Mouse (Mus musculus) left cerebral cortex, adult 18-20 months (tissue): ENCODE results near the gene Has1. TPM values are rescaled to one million over a fixed set of nuclear protein-coding genes. Genes with fewer than 3 reads are reported as not detected.

ENCODE experiments used
- DNase-seq, 2 experiments: peaks; one replicate each; pipeline ENCODE4 v3.0.0; 2021 to 2022; ENCODE audit warnings: low spot score in 2 of 2, mixed read lengths in 1 of 2
- microRNA-seq, 2 experiments: library from miRNA; unstranded; fragments of <30 nt; microRNA quantifications; one replicate each; pipeline ENCODE4 v1.2.0; 2021
- total RNA-seq, 2 experiments: library from RNA; stranded (reverse); gene quantifications; 2 replicates each; pipeline ENCODE4 v1.2.3; 2021

Gene Has1
- total RNA-seq, 2 experiments from 2014 or later = 0.67 to 1.4 TPM

- DNase-seq = no peak
These were observed 31.2 kb downstream of the Has1 start for GRCm38 (mm10) chr17:17823612-17824336.

- no peak for DNase-seq
These were observed 59.5 kb downstream of the Has1 start for GRCm38 (mm10) chr17:17795527-17795926.

Small RNA genes within 50 kb of the gene (microRNA-seq; reads per million reads assigned to microRNA genes)
- 0 reads per million in 2 experiments for gene Gm25927
- gene Mir125a = 30,810 to 31,772 reads per million in 2 experiments
- gene Mir99b = 10,262 to 12,945 reads per million in 2 experiments
- 0 reads per million in 2 experiments for gene Mirlet7e

Other genes starting within 250 kb of the Has1 start
- 100 to 1,000 TPM in 1 of 2 experiments, 10 to 100 TPM in 1; 99.9 to 105 TPM for gene Lnpep, start 230.2 kb downstream of the Has1 start, total RNA-seq
- gene Vmn2r90, start 151.5 kb downstream of the Has1 start, total RNA-seq = not detected
- gene Spaca6, start 28.0 kb downstream of the Has1 start, total RNA-seq = 10 to 100 TPM; 81.6 to 81.8 TPM
- gene Fpr1, start 28.7 kb upstream of the Has1 start, total RNA-seq = not detected
- gene Fpr2, start 32.6 kb upstream of the Has1 start, total RNA-seq = not detected
- not detected for gene Fpr3, start 32.6 kb upstream of the Has1 start, total RNA-seq
- gene Fpr-rs4, start 166.5 kb upstream of the Has1 start, total RNA-seq = not detected
- gene Vmn2r124, start 194.2 kb upstream of the Has1 start, total RNA-seq = not detected
- gene Vmn2r91, start 229.8 kb upstream of the Has1 start, total RNA-seq = not detected